Mouse (Mus musculus): ENCODE results near the gene Kcnd3. TPM values are rescaled to one million over a fixed set of nuclear protein-coding genes. Genes with fewer than 3 reads are reported as not detected.
A peak's percentile ranks its signal among the peaks of the same experiment; 100 is the strongest.

The Kcnd3 gene
- polyA plus RNA-seq, 1 experiment from 2014 or later = 1.1 TPM

DNA sequence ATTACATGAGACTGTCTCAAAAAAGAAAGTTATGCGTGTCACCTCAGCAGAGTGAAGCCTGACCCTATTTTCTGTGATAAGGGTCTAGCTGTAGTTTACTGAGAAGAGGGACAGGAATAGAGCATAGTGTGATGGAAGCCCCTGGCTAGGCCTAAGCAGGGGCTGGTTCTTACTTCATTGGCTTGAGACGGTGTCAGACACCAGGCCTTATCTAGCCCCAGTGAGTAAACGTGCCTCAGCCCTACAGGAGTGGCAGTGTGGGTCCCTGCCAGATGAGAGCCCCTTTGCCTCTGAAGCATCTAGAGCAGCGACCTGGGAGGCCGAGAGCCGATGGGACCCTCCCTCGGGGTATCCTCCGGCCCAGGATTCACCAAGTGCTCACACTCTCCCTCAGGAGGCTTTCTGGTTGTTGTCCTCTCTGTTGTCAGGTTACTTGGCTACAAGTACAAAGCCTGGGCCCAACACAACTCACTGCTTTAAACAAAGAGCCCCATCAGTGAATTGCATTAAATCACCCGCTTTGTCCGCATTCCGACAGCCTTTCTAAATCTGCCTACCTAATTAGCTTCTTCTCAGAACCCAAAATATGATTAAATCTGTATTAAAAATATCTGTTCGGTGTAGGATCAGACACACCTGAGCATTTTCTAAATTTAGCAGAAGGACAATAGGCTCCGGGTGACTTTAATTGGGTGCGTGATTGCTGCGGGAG is 53.2 kb downstream of the Kcnd3 start:
- Histone ChIP-seq H3K27ac (no peak overlapping the region), H3K27me3 (no peaks in the 10 kb centered on the region), H3K9me3 (no peaks in the 10 kb centered on the region), H3K9ac (no peak overlapping the region), H3K36me3 (no peaks in the 10 kb centered on the region), H3K4me2 (replicated peaks) (no peak overlapping the region), H3K4me3 (no peak overlapping the region), H3K4me1 (no peaks in the 10 kb centered on the region)
- no peak for ATAC-seq (ENCODE audit: insufficient number of reproducible peaks, insufficient read depth, low FRiP score, low TSS enrichment)
- 66% methylated on average over 15 of the region's 15 CpGs for WGBS

DNA sequence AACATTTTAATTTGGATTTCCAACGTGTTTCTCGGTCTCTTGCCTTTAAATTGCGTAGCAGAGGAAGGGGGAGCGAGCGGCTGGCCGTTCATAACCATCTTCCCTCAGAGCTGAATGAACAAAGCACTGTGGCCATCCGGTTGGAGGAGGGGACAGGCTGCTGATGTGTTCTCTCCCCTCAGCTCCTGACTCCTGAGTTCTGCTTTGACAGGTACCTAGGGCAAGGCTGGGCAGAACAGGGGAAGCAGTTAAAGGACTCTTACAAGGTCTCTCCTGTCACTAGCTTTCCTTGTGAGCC is 53.7 kb downstream of the Kcnd3 start:
- no peak overlapping the region for H3K4me3 ChIP-seq
- H3K9ac ChIP-seq = no peak overlapping the region
- H3K27me3 ChIP-seq = no peaks in the 10 kb centered on the region
- H3K4me1 ChIP-seq = no peaks in the 10 kb centered on the region
- 50% methylated on average over 7 of the region's 7 CpGs for WGBS
- H3K36me3 ChIP-seq = no peaks in the 10 kb centered on the region
- no peak overlapping the region for H3K27ac ChIP-seq
- ATAC-seq (ENCODE audit: insufficient number of reproducible peaks, insufficient read depth, low FRiP score, low TSS enrichment) = no peak
- no peak overlapping the region for H3K4me2 ChIP-seq (replicated peaks)
- no peaks in the 10 kb centered on the region for H3K9me3 ChIP-seq

DNA sequence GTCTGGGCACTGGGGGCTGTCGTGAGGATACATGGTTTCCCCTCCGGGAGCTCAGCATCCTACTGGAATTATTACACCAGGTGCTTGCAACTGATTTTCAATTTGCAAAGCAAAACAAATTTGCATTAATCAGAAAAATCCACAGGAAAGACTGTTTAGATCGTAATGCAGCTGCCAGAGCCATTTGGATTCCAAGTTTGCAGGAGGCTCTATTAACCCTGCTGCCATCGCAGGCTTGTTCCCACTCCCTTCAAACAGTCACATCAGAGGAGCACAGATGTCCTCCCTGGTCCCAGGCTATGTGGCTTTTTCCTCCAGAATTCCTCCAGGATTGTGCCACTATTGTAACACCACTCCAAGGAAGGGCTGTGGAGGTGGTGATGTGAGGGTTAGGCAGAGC is 54.5 kb downstream of the Kcnd3 start:
- Histone ChIP-seq H3K27me3 (no peaks in the 10 kb centered on the region), H3K9me3 (no peaks in the 10 kb centered on the region), H3K4me1 (no peaks in the 10 kb centered on the region), H3K36me3 (no peaks in the 10 kb centered on the region), H3K9ac (no peak overlapping the region), H3K4me3 (no peak overlapping the region), H3K27ac (no peak overlapping the region), H3K4me2 (replicated peaks) (no peak overlapping the region)
- 77% methylated on average over 4 of the region's 4 CpGs for WGBS
- ATAC-seq (ENCODE audit: insufficient number of reproducible peaks, insufficient read depth, low FRiP score, low TSS enrichment) = no peak

DNA sequence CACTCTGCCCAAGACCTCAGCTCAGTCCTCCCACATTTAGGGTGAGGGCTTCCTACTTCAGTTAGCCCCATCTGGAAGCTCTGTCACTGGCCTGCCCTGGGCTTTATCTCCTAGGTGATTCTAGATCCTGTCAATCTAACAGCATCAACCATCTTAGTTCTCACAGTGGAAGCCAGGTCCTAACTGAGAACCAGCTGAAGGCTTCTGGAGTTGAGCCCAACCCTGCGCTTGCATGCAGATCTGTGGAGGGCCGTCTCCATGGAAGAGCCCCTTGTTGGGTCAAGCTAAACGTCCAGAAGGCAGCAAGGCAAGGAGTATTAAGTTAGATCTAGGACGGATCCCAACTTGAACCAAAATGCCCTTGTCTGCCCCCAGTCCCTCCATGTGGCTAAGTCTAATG is 57.2 kb downstream of the Kcnd3 start:
- Histone ChIP-seq H3K27ac (no peak overlapping the region), H3K27me3 (no peaks in the 10 kb centered on the region), H3K4me3 (no peak overlapping the region), H3K9ac (no peak overlapping the region), H3K4me2 (replicated peaks) (no peak overlapping the region), H3K9me3 (no peaks in the 10 kb centered on the region), H3K4me1 (no peaks in the 10 kb centered on the region), H3K36me3 (no peaks in the 10 kb centered on the region)
- 71% methylated on average over 4 of the region's 4 CpGs for WGBS
- no peak for ATAC-seq (ENCODE audit: insufficient number of reproducible peaks, insufficient read depth, low FRiP score, low TSS enrichment)

DNA sequence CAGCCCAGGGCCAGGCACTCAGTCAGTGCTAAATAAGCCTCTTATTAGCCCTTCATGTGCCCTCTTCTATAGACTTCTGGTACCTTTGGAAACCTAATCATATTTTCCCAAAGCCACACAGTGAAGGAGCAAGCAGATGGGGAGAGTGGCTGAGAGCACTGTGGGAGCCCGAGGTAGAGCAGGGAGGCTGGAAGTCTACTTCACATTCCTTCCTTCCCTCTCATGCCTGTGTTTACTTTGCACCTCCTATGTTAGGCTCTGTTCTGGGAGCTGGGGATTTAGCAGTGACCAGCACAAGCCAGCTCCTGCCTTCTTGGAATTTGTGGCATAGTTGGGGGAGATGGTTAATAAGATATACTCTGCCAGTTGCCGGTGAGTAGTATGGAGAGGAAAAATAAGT is 59.7 kb downstream of the Kcnd3 start:
- H3K27me3 ChIP-seq = no peaks in the 10 kb centered on the region
- no peaks in the 10 kb centered on the region for H3K4me1 ChIP-seq
- H3K36me3 ChIP-seq = no peaks in the 10 kb centered on the region
- H3K4me2 ChIP-seq (replicated peaks) = no peak overlapping the region
- ATAC-seq (ENCODE audit: insufficient number of reproducible peaks, insufficient read depth, low FRiP score, low TSS enrichment) = no peak
- no peak overlapping the region for H3K4me3 ChIP-seq
- no peak overlapping the region for H3K9ac ChIP-seq
- no peaks in the 10 kb centered on the region for H3K9me3 ChIP-seq
- 63% methylated on average over 2 of the region's 2 CpGs for WGBS
- no peak overlapping the region for H3K27ac ChIP-seq

DNA sequence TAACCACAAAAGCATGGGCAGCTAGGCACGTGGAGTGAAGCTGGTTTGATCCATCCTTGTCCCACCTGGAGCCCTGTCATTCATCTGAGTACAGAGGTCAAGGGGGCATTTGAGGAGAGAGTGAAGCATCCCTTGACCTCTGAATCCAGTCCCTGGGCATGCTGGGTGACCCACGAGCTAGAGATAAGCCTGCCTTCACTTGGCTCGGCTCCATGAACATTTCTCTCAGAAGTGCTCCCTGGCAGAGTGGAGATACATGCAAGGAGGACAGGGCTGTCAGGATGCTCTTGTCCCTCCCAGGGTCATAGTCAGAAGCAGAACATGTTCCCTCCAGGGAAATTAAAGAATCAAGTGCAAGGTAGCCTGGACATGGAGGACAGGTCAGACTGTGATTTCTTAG is 62.1 kb downstream of the Kcnd3 start:
- H3K9ac ChIP-seq = no peak overlapping the region
- H3K4me2 ChIP-seq (replicated peaks) = no peak overlapping the region
- H3K4me3 ChIP-seq = no peak overlapping the region
- H3K36me3 ChIP-seq = no peaks in the 10 kb centered on the region
- H3K27me3 ChIP-seq = no peaks in the 10 kb centered on the region; the same call in 1 of the 2 replicates
- no peak overlapping the region for H3K27ac ChIP-seq
- ATAC-seq (ENCODE audit: insufficient number of reproducible peaks, insufficient read depth, low FRiP score, low TSS enrichment) = no peak
- 67% methylated on average over 3 of the region's 3 CpGs for WGBS
- H3K9me3 ChIP-seq = no peaks in the 10 kb centered on the region
- H3K4me1 ChIP-seq = no peaks in the 10 kb centered on the region

DNA sequence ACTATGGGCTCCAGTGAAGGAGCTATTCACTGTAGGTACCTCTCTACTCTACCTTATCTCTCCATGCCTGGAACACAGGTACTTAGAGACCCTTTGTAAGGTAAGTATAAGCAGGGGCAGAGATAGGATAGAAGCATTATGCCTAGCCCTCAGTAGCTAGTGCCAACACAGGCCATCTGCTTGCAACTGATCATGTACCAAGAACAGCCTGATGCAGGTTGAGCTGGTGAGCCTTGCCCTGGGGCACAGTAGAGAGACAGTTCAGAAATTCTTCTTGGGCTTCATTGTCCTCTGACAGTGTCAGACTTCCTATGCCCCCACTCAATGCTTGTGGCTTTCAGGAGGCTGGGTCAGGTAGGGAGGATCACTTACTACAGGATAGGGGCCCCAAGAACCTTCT is 62.9 kb downstream of the Kcnd3 start:
- Histone ChIP-seq H3K27ac (no peak overlapping the region), H3K9me3 (no peaks in the 10 kb centered on the region)
- ATAC-seq (ENCODE audit: insufficient number of reproducible peaks, insufficient read depth, low FRiP score, low TSS enrichment) = no peak

DNA sequence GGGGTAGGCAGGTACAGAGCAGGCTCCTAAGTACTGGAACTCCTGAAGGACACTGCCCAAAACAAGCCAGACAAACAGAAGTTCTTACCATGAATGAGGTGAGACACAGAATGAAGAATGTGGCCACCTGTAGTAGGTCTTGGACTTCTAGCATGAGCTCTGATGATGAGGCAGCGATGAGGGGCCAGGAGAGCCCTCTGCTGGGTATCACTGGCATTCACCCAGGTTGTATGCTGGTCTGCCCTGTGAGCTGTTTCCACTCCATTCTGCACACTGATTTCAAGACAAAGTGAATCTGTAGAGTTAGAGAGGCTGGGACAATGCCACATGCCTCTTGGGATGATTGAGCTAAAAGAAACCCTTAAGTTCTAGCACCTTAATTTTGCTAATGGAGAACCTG is 63.5 kb downstream of the Kcnd3 start:
- no peaks in the 10 kb centered on the region; the same call in 1 of the 2 replicates for H3K27me3 ChIP-seq
- no peak overlapping the region for H3K4me3 ChIP-seq
- ATAC-seq (ENCODE audit: insufficient number of reproducible peaks, insufficient read depth, low FRiP score, low TSS enrichment) = no peak
- no peak overlapping the region for H3K9ac ChIP-seq
- no peaks in the 10 kb centered on the region for H3K9me3 ChIP-seq
- H3K4me2 ChIP-seq (replicated peaks) = no peak overlapping the region
- H3K27ac ChIP-seq = no peak overlapping the region
- WGBS = 80% methylated on average over 1 of the region's 1 CpGs
- H3K36me3 ChIP-seq = no peaks in the 10 kb centered on the region
- H3K4me1 ChIP-seq = no peaks in the 10 kb centered on the region

More for the DNA sequence above, 62.9 kb downstream of the Kcnd3 start:
- H3K4me1 ChIP-seq = no peaks in the 10 kb centered on the region
- H3K36me3 ChIP-seq = no peaks in the 10 kb centered on the region
- no peak overlapping the region for H3K4me2 ChIP-seq (replicated peaks)
- no peak overlapping the region for H3K4me3 ChIP-seq
- no peak overlapping the region for H3K9ac ChIP-seq
- H3K27me3 ChIP-seq = no peaks in the 10 kb centered on the region; the same call in 1 of the 2 replicates

DNA sequence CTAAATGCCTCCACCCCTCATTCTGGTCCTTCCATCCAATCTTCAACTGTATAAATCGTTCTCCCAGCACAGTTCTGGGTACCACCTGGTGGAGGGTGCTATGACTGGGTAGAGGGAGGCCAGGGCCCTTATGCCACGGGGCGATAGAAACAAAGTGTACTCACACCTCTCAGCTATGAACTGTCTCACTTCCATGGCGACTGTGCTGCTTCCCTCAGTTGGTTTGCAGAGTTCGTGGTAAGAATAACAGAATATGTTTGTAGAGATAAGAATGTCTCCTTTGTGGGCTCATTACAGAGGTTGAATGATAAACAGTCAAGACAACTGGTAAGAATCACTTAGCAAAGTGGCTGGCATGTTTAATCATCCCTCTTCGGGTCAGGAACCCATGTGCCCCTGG is 68.3 kb downstream of the Kcnd3 start:
- Histone ChIP-seq H3K4me2 (replicated peaks) (no peak overlapping the region), H3K4me3 (no peak overlapping the region), H3K27me3 (no peaks in the 10 kb centered on the region; the same call in 1 of the 2 replicates), H3K9ac (no peak overlapping the region), H3K36me3 (no peaks in the 10 kb centered on the region), H3K4me1 (no peaks in the 10 kb centered on the region), H3K27ac (no peak overlapping the region), H3K9me3 (no peaks in the 10 kb centered on the region)
- no peak for ATAC-seq (ENCODE audit: insufficient number of reproducible peaks, insufficient read depth, low FRiP score, low TSS enrichment)
- 77% methylated on average over 6 of the region's 6 CpGs for WGBS

DNA sequence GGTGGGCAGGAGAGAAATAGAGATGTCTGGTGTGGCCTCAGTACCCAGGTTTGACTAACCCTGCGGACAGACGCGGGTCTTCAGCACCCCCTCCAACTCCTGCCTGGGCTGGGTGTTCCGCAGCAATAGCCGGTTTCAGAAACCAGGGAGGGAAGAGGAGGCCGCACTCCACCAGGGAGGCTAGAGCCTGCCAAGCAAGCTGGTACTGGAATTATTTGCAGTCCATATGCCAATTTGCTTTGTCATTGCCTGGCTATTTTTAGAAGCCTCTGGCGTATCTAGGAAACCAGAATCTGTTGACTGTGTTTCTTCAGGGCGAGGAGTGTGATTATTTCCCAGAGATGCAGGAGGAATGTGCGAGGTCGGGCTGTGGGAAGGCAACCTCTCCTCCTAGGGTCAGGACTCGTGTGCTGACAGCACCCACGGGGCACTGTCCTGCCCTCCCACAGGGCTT is 69.1 kb downstream of the Kcnd3 start:
- no peaks in the 10 kb centered on the region for H3K4me1 ChIP-seq
- H3K27me3 ChIP-seq = no peaks in the 10 kb centered on the region; the same call in 1 of the 2 replicates
- WGBS = 70% methylated on average over 12 of the region's 12 CpGs
- H3K36me3 ChIP-seq = no peaks in the 10 kb centered on the region
- no peak overlapping the region for H3K27ac ChIP-seq
- no peak overlapping the region for H3K4me2 ChIP-seq (replicated peaks)
- H3K9me3 ChIP-seq = no peaks in the 10 kb centered on the region
- ATAC-seq (ENCODE audit: insufficient number of reproducible peaks, insufficient read depth, low FRiP score, low TSS enrichment) = no peak
- no peak overlapping the region for H3K4me3 ChIP-seq
- no peak overlapping the region for H3K9ac ChIP-seq

DNA sequence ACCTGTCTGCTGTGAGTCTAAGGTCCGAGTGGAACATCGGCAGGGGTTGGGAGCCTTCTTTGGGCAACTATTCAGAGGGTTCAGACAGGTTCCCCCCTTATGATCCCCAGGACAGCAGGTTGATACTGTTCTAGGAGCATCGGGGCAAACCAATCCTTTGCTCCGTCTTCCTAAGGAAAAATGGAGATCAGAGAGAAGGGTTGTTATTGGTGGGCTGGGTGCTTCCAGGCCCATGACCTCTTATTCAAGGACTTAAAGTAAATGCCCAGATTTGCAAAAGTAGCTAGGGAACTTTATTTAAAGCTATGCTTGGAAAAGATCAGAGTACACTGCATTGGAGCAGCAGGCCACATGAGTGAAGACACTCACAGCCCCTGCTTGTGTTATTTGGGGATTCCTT is 69.5 kb downstream of the Kcnd3 start:
- Histone ChIP-seq H3K9me3 (no peaks in the 10 kb centered on the region), H3K36me3 (no peaks in the 10 kb centered on the region), H3K27ac (no peak overlapping the region), H3K9ac (no peak overlapping the region), H3K4me1 (no peaks in the 10 kb centered on the region), H3K4me3 (no peak overlapping the region), H3K4me2 (replicated peaks) (no peak overlapping the region), H3K27me3 (no peaks in the 10 kb centered on the region; the same call in 1 of the 2 replicates)
- WGBS = 93% methylated on average over 4 of the region's 4 CpGs
- ATAC-seq (ENCODE audit: insufficient number of reproducible peaks, insufficient read depth, low FRiP score, low TSS enrichment) = no peak

DNA sequence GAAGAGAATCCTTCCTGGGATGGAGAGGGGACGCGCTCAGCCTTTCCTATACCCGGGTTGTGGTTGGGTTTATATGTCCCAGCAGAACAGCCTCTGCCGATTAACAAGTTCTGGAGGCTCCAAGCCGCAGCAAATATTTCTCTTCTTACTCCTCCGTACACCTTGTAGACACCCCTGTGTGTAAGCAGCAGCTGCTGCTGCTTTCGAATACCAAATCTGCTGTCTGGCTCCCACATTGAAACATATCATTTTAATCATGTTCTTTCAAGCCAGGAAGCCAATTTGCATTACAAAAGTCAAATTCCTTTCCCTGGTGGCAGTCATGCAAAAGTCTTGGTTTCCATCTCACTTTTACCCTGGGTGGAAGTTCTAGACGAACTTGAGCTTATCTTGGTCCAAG is 76.7 kb downstream of the Kcnd3 start:
- Histone ChIP-seq H3K4me1 (peaks cover 13% of the 10 kb centered on the region), H3K36me3 (no peaks in the 10 kb centered on the region), H3K4me2 (replicated peaks) (no peak overlapping the region), H3K4me3 (no peak overlapping the region), H3K27me3 (no peaks in the 10 kb centered on the region), H3K9ac (no peak overlapping the region), H3K27ac (no peak overlapping the region), H3K9me3 (no peaks in the 10 kb centered on the region)
- ATAC-seq (ENCODE audit: insufficient number of reproducible peaks, insufficient read depth, low FRiP score, low TSS enrichment) = no peak
- 71% methylated on average over 8 of the region's 8 CpGs for WGBS

DNA sequence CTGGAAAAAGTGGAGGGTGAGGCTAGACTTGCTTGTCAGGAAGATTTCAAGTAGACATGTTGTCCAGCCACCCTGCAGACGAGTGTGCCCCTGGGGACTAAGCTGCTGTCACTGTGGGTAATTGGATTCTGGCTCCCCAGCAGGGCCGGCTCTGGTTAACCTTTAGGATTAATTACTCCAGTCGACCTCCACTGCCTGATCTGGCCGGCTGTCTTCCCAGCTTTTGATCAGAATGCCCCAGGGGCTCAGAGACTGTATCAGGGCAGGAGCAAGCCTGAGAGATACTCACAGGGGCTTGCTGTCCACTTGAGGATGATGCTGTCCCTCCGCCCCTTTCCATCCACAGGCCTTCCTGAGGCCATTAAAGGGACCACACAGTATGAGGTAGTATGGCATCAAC is 77.6 kb downstream of the Kcnd3 start:
- Histone ChIP-seq H3K9me3 (no peaks in the 10 kb centered on the region), H3K4me2 (replicated peaks) (no peak overlapping the region), H3K4me3 (no peak overlapping the region), H3K27me3 (no peaks in the 10 kb centered on the region), H3K4me1 (peaks cover 13% of the 10 kb centered on the region), H3K9ac (no peak overlapping the region), H3K27ac (no peak overlapping the region), H3K36me3 (no peaks in the 10 kb centered on the region)
- WGBS = 8% methylated on average over 5 of the region's 5 CpGs
- peak; percentile 39; the same call in 1 of the 2 replicates for ATAC-seq (ENCODE audit: insufficient number of reproducible peaks, insufficient read depth, low FRiP score, low TSS enrichment)
